Mouse (Mus musculus): ENCODE data around the gene Maml2.

DNA sequence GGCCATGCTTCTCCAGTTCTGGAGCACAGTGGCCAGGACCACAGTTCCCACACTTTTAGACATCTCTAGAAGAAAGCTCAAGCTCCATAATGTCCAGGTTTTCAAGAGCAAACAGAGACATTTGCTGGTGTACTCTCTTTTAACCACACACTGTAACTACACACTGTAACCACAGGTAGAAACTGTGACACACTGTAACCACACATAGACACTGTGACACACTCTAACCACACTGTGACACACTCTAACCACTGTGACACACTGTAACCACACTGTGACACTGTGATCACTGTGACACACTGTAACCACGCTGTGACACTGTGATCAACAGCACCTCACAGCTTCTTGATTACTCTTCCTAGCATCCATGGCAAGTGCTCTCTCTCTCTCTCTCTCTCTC, 148.5 kb downstream of the Maml2 start:
- TF ChIP-seq MAX (IDR thresholded peaks at IDR 0.05; ENCODE audit: low read depth) (no peak), SRF (IDR thresholded peaks at IDR 0.05; ENCODE audit: control insufficient read depth, insufficient read length, low read depth) (no peak), TCF3 (IDR thresholded peaks at IDR 0.05; ENCODE audit: insufficient read length, low read depth) (no peak), POLR2A (IDR thresholded peaks at IDR 0.05; ENCODE audit: insufficient read length, low read depth) (no peak)
